Mouse (Mus musculus) megakaryocyte, embryonic 14.5 days (primary cell): ENCODE results near the gene Cd300lf.

Experiments
- FLI1 ChIP-seq: IDR thresholded peaks from 2 replicates; pipeline ENCODE4 v1.6.1; 2012; ENCODE audit warnings: low read length, inconsistent platforms, mixed read lengths
- GATA1 ChIP-seq: IDR thresholded peaks from 3 replicates; pipeline ENCODE4 v1.6.1; 2012; ENCODE audit warnings: mixed read lengths, low read length, inconsistent platforms, borderline replicate concordance

GRCm38 (mm10) chr11:115119409-115119808 is 14.4 kb downstream of the Cd300lf start:
- no peak for TF ChIP-seq GATA1
- no peak for TF ChIP-seq FLI1
